Mouse (Mus musculus): ENCODE data around the gene Dicer1.
"Not testable (repeated sequence)": the region's sequence is repeated elsewhere in the genome, so short reads cannot be mapped to it uniquely, and the experiment has no call there.

Dicer1 gene

GRCm38 (mm10) chr12:104740841-104741787, 10.6 kb downstream of the Dicer1 start:
- no peak for DNase-seq (ENCODE audit: low read depth, low spot score)

GRCm38 (mm10) chr12:104738931-104739330, 12.8 kb downstream of the Dicer1 start:
- DNase-seq (ENCODE audit: low read depth, low spot score): no peak

- no peak for DNase-seq (ENCODE audit: low read depth, low spot score)
Measured at GRCm38 (mm10) chr12:104738446-104738845, 13.3 kb downstream of the Dicer1 start.

GRCm38 (mm10) chr12:104737666-104738065, 14.1 kb downstream of the Dicer1 start:
- peak; percentile 54 for DNase-seq (ENCODE audit: low read depth, low spot score)

GRCm38 (mm10) chr12:104735993-104736395, 15.8 kb downstream of the Dicer1 start:
- DNase-seq (ENCODE audit: low read depth, low spot score): no peak

- no peak for DNase-seq (ENCODE audit: low read depth, low spot score)
Measured at GRCm38 (mm10) chr12:104733165-104733564, 18.6 kb downstream of the Dicer1 start.

GRCm38 (mm10) chr12:104731782-104732181, 20.0 kb downstream of the Dicer1 start:
- DNase-seq (ENCODE audit: low read depth, low spot score): no peak

GRCm38 (mm10) chr12:104726436-104726835, 25.3 kb downstream of the Dicer1 start:
- DNase-seq (ENCODE audit: low read depth, low spot score): not testable (repeated sequence)

- DNase-seq (ENCODE audit: low read depth, low spot score): no peak
Measured at GRCm38 (mm10) chr12:104722056-104722455, 29.7 kb downstream of the Dicer1 start.

GRCm38 (mm10) chr12:104721011-104721410, 30.7 kb downstream of the Dicer1 start:
- no peak for DNase-seq (ENCODE audit: low read depth, low spot score)

- DNase-seq (ENCODE audit: low read depth, low spot score): no peak
Measured at GRCm38 (mm10) chr12:104718956-104719355, 32.8 kb downstream of the Dicer1 start.

- no peak for DNase-seq (ENCODE audit: low read depth, low spot score)
Measured at GRCm38 (mm10) chr12:104716409-104716808, 35.3 kb downstream of the Dicer1 start.

- no peak for DNase-seq (ENCODE audit: low read depth, low spot score)
Measured at GRCm38 (mm10) chr12:104715453-104715852, 36.3 kb downstream of the Dicer1 start.

- DNase-seq (ENCODE audit: low read depth, low spot score): no peak
Measured at GRCm38 (mm10) chr12:104700266-104700665, 51.5 kb downstream of the Dicer1 start.

GRCm38 (mm10) chr12:104699753-104700152, 52.0 kb downstream of the Dicer1 start:
- DNase-seq (ENCODE audit: low read depth, low spot score): no peak

GRCm38 (mm10) chr12:104695514-104695913, 56.2 kb downstream of the Dicer1 start:
- DNase-seq (ENCODE audit: low read depth, low spot score): no peak

GRCm38 (mm10) chr12:104692864-104693263, 58.9 kb downstream of the Dicer1 start:
- DNase-seq (ENCODE audit: low read depth, low spot score): no peak

- DNase-seq (ENCODE audit: low read depth, low spot score): no peak
Measured at GRCm38 (mm10) chr12:104690412-104690811, 61.3 kb downstream of the Dicer1 start.

- DNase-seq (ENCODE audit: low read depth, low spot score): no peak
Measured at GRCm38 (mm10) chr12:104688870-104689269, 62.9 kb downstream of the Dicer1 start.

GRCm38 (mm10) chr12:104684411-104684931, 67.3 kb downstream of the Dicer1 start:
- DNase-seq (ENCODE audit: low read depth, low spot score): no peak

GRCm38 (mm10) chr12:104679819-104680132, 72.0 kb downstream of the Dicer1 start:
- DNase-seq (ENCODE audit: low read depth, low spot score): no peak

- DNase-seq (ENCODE audit: low read depth, low spot score): no peak
Measured at GRCm38 (mm10) chr12:104679121-104679818, 72.5 kb downstream of the Dicer1 start.

- DNase-seq (ENCODE audit: low read depth, low spot score): no peak
Measured at GRCm38 (mm10) chr12:104678462-104678861, 73.3 kb downstream of the Dicer1 start.

Data from telencephalon, adult 2 months (tissue).